Mouse (Mus musculus): ENCODE data around the gene Vapb.

- no peak for TF ChIP-seq CTCF (IDR thresholded peaks at IDR 0.05; ENCODE audit: low read depth)
- no peak for TF ChIP-seq EP300 (IDR thresholded peaks at IDR 0.05; ENCODE audit: low read depth)
These were observed 73.5 kb downstream of the Vapb start for GRCm38 (mm10) chr2:173810851-173811130.
